Mouse (Mus musculus): ENCODE results near the gene Smad1.
A peak's percentile ranks its signal among the peaks of the same experiment; 100 is the strongest.

Gene Smad1

DNA sequence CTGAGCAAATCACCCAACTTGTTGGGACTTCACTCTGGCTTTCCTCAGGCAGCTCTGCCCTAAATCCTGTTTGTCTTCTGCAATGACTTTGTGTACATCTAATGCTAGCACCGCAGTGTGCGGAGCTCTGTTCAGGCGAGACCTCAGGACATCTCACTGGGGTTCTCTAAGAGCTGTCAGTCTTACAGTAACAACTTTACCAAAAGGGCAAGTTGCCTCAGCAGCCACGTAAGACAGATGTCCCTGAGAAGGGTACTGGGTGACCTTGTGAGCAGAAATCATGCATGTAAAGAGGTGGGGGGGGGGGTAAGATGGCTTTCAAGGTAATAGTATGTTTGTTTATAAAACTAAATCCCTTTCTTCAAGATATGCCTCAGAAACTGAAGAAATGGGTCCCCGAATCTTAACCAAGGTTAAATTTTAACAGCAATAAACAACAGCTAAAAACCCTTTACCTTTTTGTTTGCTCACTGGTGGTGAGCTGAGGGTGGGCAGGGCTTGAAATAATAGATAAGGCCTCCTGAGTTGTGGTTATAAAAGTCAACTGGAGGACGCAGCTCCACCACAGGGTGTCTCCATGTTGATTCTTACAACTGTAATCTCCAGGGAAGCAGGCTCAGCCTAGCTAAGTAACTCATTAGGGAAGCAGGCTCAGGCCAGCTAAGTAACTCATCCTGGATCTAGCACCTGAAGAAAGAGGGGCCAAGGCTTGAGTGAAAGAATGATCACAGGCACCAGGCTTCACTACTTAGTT, 38.4 kb downstream of the Smad1 start:
- DNase-seq (ENCODE audit: inconsistent age in 2 of 2, low spot score in 1 of 2): peak; percentile 46 to 50

DNA sequence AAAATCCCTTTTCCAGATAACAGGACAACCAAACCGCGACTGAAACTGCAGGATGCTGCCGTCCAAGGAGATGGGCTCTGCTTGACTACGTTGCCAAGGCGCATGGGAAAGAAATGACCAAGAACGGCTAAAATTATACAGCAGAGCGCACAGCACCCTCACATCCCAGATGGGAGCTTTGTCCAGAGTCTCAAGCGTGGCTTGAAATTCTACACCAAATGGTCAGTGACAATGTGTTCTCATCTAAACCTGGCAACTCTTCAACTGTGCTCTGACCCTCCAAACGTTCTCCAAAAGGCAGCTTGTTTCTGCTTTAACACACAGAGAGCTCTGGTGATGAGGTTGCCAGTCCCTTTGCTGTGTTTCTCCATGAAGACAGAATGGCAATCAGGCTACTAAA, 39.0 kb downstream of the Smad1 start:
- no peak for DNase-seq (ENCODE audit: inconsistent age in 2 of 2, low spot score in 1 of 2)

DNA sequence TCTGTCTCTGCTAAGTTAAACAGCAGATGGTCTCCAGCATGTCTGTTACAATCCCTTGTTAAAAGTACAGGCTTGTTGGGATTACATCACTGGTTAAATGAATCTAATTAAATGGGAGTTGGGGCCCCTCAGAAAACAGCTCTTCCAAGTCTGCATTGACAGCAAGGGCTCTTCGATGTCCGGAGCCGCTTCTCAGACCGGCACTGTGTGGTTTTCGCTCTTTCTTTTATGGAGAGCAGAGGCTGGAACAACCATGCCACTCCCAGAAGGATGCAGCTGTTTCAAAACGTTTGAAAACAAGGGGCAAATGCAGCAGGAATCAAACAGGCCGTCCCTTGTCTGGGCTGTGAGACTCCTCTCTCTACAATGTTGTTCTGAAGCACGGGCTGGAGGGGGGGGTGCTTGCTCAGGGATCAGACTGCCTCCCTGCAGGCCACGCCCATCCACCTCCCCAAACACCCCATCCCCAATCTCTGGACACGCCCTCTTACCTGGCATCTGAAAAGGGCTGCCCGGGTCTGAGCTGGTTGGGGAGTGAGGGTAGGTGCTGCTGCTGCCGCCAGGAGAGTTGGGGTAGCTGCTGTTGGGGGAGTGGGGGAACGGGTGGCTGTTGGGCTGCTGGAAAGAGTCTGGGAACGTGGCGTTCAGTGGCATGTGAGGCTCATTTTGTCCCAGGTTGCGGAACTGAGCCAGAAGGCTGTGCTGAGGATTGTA, 43.4 kb downstream of the Smad1 start:
- DNase-seq (ENCODE audit: inconsistent age in 2 of 2, low spot score in 1 of 2): no peak

DNA sequence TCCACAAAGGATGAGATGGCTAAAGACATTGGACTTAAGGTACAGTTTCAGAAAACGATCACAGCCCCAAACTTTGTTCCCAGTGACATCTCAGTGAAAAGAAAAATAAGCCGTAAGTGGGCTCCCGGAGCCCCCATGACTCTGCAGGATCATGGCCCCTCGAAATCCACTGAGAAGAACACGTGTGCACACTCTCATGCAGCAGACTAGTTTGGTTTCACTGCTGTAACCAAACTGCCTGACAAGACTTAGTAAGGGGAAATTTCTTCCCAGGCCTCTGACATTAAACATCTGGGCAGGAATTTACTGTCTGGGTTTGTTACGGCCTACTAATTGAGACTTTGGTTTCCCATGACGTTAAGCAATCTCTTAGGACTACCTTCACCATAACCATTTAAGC, 45.3 kb downstream of the Smad1 start:
- no peak for DNase-seq (ENCODE audit: inconsistent age in 2 of 2, low spot score in 1 of 2)

DNA sequence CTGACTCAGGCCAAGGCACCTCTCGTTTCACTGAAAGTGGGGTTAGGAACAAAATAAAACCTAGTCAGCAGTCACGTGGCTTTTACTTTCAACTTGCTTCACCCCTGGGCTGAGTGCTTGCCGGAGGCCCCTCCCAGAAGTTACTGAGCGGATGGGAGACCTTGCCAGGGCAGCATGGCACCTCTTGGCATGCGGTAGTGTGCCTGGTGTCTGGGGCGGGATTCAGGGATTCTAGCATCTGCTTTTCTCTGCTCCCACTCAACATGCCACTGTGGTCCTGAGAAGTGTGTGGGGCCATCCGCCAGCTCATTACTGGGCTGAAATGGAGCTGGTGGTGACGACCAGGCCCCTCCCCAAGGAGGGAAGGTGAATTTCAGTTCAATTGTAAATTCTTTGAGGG, 47.4 kb downstream of the Smad1 start:
- no peak for DNase-seq (ENCODE audit: inconsistent age in 2 of 2, low spot score in 1 of 2)

DNA sequence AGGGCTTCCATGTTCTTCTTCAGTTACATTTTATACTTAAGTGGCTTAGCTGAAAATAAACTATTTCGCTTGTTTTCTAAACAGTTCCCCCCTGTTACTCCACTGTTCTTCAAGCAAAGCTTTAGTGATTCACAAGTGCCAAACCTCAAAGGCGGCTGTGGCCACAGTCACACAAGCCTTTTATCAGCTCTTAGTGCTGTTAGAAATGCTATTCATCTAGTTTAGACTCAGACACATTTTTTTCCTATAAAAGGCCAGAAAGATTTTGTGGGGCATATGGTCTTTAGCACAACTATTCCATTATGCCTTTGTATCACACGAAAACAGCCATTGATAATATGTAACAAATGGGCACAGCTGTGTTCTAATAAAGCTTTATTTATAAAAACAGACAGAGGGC, 48.5 kb downstream of the Smad1 start:
- DNase-seq (ENCODE audit: inconsistent age in 2 of 2, low spot score in 1 of 2): no peak

DNA sequence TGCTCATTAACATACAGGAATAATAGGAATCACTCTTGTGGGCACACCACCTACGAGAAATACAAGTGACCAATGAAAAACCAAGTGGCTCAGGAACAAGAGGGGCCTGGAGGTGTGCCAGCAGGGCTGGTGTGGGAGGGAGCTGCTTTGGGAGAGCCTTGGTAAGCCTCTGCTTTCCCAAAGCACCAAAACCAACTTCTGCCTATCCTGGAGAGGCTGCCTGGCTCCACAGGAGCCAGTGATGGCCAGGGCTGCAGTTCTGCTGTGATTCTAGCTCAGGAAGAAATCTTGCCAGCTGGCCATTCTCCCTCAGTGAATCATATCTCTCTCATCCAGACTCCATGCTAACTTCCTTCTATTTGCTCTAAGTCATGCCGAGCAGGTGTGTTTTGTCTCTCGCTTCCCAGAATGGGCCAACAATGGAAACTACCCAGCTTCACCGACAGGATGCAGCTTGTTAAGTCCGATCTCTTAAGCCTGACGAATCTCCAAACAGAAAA, 49.2 kb downstream of the Smad1 start:
- DNase-seq (ENCODE audit: inconsistent age in 2 of 2, low spot score in 1 of 2): no peak

DNA sequence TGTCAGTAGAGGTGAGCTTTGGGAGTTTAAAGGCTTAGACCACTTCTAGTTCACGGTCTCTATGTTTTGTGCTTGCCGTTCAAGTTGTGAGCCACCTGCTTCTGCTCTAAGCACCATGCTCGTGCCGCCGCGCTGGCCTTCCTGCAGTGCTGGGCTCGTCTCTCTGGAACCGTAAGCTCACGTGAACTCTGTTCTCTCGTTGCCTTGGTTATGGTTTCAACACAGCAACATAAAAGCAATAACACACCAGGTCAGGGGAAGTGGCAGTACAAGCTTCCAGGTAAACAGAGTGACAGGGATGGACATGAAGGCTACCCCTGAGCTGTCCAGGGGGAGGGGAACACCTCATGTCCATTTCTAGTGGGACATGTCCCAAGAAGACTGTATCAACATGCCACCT, 52.9 kb downstream of the Smad1 start:
- no peak for DNase-seq (ENCODE audit: inconsistent age in 2 of 2, low spot score in 1 of 2)

DNA sequence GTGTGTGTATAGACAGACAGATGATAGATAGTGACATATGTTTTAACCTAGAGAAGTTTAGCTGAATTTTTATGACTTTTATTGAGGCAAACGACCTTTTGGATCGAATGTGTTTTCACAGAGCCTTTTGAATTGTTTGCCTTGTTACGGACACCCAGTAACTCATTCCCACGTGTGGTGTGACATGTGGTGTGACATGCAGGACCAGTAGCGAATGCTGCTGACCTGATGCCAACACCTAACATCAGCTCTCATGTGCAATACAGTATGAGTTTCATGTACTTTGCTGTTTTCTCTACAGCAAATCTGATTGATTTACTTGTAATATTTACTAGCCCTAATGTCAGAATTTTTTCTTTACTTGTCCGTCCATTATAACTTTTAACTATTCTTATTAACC, 53.5 kb downstream of the Smad1 start:
- no peak for DNase-seq (ENCODE audit: inconsistent age in 2 of 2, low spot score in 1 of 2)

DNA sequence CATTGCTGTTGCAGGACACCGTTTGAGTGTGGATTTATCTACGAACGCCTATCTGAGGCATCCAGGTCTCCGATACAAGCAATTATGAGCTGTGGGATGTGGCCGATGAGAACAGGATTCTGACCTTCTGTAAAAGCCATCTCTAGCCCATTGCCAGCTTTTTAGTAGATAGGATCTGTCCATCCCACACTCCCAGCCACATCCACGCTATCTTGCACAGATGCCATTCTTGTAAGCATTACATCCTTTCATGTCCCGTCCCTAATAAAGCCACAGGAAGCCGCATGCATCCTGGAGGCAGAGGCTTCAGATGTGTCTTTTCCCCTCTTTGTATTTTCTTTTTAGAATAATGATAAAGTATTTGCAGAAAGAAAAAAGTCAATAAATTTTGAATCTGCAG, 58.1 kb downstream of the Smad1 start:
- no peak for DNase-seq (ENCODE audit: inconsistent age in 2 of 2, low spot score in 1 of 2)

DNA sequence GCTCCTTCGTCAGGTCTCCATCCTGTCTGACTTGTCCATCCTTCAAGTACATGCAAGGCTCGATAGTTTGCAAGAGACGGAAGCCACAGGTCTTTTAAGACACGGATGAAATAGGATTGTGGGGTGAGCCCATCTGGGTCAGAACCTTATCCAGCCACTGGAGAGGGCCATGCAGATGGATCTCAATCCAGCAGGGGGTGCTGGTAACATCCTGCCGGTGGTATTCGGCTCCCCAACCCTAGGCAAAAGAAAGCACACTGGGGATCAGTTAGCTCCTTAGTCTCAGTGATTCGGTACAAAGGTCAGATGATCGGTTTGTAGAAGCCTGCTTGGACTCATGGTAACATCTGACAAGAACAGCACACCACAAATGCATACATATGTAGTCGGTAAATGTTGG, 59.8 kb downstream of the Smad1 start:
- DNase-seq (ENCODE audit: inconsistent age in 2 of 2, low spot score in 1 of 2): peak; percentile 35 to 65

DNA sequence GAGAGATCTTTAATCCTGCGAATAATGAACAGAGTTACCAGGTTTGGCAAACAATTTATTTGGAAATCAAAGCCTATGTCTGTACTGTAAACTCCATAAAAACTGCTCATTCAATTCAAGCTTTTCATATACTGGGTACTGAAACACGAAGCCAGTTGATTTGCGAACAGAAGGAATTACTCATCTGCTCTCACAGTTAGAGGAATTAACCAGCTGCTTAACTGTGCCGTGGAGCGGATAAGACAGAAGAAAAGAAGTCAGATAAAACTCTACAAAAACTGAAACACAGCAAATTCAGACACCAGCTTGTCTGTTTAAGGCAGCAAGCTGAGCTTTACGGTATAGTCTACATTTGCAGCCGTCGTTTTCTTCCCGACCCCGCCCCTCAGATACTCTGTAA, 60.7 kb downstream of the Smad1 start:
- no peak for DNase-seq (ENCODE audit: inconsistent age in 2 of 2, low spot score in 1 of 2)

DNA sequence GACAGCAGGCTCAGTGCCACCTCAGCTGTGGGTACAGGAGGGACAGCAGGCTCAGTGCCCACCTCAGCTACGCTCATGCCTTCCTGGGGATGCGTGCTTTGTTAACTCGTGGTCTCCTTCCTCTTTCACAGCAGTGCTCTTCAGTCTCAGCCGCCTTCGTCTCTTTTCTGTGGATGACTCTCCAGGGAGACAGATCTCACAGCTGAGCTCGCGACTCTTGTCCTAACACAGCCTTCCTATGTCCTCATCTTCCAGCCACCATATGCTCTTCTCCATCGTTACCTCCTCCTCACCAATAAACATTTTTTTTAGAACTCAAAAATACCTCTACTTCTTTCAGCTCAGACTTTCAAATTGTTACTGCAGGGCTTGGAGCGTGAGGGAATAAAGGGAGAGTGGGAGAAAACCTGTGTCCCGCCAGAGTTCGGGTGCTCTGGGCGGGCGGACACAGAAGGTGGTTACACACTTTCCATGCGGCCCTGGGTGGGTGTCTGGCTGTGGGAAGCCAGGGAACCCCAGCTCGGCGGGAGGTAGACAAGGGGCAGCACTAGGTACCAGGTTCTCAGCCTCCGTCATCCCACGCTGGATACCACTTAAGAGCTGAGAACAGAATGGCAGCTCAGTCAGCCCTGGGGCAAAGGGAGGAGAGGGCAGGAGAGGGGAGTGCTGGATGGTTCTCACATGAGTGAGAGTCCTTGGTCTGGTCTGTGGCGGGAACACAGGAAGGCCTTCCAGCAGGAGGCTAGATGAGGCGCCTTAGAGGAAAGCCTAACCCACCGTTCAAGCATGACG, 67.0 kb downstream of the Smad1 start:
- DNase-seq (ENCODE audit: inconsistent age in 2 of 2, low spot score in 1 of 2): no peak

DNA sequence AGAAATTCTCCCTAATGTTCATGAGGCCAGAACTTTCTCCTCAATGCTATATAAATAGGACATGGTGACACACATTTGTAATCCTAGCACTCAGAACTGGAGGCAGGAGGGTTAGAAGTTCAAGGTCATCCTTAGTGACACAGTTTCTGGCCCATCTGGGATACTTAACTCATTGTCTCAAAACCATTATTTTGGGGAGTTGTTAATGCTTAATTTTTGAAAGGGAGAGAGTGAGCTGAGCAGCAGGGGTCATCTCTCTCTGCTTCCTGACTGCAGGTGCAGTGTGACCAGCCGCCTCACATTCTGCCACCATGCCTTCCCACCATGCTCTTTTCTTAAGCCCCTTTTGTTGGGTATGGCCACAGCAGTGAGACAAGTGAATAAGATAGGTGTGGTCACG, 67.7 kb downstream of the Smad1 start:
- DNase-seq (ENCODE audit: inconsistent age in 2 of 2, low spot score in 1 of 2): no peak

DNA sequence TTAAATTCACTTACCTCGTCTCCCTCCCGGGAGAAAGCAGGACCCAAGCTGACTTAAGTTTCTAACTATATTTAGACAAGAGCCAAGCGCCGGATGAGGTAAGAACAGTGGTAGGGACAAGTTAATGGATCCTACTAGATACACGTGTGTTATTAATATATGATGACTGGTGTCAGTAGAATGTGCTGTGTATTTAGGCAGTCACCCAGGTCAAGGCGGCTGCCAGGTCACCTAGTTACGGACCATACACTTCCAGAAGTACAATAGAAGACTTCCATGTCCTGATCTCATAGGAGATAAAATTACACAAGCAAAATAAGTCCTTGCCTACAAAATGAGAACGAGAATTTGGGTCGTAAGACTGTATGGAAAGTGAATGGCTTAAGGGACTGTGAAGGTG, 68.3 kb downstream of the Smad1 start:
- DNase-seq (ENCODE audit: inconsistent age in 2 of 2, low spot score in 1 of 2): no peak

DNA sequence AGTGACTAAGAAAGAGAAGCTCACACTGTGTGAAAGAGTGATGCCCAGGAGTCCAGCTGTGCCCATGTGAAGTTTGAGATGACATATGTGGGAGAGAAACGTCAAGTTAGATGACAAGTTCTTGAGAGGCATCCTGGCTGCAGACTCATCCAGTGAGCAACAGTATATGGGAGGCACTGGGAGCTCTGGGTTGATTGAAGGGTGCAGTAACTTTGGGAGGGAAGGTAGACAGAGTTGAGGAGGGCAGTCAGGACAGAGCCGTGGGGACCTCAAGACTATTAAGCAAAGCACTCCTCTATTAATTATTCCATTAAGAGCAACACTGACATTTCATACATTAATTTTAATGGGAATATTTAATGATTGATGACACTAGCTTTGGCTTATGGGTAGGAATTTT, 69.6 kb downstream of the Smad1 start:
- DNase-seq (ENCODE audit: inconsistent age in 2 of 2, low spot score in 1 of 2): no peak

DNA sequence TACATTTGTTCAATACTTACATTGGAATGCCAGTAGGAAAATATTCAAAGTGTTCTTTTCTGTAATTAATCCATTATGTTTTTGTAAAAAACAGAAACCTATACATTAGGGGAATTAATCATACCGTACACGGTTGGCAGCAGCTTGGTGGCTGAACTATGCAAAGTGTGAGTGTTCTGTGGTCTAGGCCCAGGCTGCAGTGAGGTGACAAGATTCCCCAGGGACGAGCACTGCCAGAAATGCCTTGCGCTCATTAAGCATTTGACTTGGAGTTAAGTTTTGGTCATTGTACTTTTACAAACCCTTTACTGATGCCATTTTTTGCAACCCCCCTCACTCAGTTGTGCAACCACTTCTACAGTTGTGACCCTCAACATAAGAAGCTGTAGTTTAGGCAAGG, 70.1 kb downstream of the Smad1 start:
- no peak for DNase-seq (ENCODE audit: inconsistent age in 2 of 2, low spot score in 1 of 2)

DNA sequence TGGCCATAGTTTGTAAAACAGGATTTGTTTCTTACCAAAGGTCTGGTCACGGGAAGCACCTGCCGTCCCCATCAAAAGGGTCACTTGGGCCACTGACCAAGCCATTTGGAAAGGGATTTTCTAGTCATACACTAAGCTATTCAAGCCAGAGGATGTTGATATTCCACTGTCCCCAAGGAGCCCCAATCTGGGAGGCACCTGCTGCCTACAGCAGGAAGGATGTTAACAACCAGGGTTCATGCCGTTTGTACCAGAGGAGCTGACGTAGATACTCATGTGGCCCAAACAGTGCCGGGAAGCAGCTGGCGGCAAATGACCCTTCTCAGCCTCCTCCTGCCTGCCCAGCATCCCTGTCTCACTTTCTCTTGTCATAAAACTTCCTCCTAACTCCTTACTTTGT, 73.8 kb downstream of the Smad1 start:
- peak in 1 of 2 experiments; percentile 37 for DNase-seq (ENCODE audit: inconsistent age in 2 of 2, low spot score in 1 of 2)

DNA sequence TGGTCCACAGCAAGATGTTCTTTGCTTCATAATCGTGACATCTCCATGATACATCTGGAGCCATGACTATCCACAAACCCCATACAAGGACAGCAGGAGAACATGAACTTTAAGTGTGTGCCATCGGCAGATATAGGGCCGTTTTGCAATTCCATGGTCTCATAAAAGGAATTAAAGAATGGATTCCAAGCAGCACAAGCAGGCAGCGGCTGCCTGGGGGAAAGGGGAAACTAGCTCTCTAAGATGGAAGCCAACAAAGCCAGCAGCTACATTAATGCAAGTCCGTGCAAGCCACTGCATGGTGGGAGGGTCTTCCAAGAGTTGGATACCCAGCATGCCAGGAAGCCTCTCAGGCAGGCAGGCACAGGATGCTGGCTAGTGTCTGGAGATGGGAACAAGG, 74.4 kb downstream of the Smad1 start:
- DNase-seq (ENCODE audit: inconsistent age in 2 of 2, low spot score in 1 of 2): no peak

DNA sequence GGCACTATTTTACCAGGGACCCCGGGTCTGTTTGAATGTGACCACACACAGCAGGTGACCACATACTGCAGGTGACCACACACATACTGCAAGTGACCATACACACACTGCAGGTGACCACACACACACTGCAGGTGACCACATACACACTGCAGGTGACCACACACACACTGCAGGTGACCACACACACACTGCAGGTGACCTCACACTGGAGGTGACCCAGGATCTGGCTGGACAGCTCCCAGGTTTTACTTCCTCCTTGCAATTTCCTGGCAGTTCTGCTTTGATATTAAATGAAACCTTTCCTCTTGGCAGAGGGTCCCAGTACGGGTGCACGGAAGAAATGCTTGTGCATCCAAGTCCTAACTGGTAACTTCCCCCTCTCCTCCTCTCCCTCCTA, 75.3 kb downstream of the Smad1 start:
- no peak for DNase-seq (ENCODE audit: inconsistent age in 2 of 2, low spot score in 1 of 2)

DNA sequence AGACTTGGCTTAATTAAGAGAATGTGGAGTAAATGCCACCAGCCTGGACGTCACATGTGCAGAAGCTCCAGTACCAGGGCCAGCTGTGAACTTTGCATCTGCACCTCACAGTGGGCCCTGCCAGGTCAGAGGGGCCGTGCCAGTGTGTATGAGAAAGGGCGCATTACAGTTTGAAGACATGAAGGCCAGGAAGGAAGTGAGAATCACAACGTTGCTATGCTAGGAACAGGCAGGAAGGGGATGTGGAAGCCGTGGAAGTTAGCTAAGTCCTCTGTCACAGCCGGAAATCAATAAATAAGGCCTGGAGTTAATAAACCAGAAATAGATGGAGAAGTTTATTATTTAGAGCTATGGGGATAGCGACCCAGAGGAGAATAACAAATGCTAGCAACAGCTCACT, 76.2 kb downstream of the Smad1 start:
- peak; percentile 19 to 46 for DNase-seq (ENCODE audit: inconsistent age in 2 of 2, low spot score in 1 of 2)

DNA sequence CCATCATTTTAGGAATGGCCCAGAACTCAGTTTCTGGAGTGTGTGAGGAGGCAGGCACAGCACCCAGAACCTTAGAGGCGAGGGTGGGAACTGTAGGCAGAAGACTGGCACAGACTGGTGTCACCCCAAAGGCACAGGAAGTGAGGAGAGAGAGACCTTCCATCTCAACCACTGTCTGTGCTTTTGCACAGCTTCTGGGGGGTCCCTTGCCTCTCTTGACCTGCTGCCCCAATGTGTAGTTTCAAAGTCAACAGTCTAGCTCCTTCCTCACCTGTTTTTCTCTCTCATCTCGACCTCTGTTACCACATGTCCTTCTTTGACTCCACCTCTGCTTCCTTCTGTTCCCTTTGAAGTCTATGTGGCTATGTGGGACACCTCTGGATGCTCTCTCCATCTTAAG, 88.5 kb downstream of the Smad1 start:
- DNase-seq (ENCODE audit: inconsistent age in 2 of 2, low spot score in 1 of 2): no peak
